Comparison of ENCODE assay signal across 24 mouse cellular contexts in genomic region chr3:151748514-151748913, GRCm38 (mm10). TPM values are rescaled to one million over a fixed set of nuclear protein-coding genes. Genes with fewer than 3 reads are reported as not detected.
"Had no signal": no experiment of that assay in that cellular context is flagged by ENCODE, and none has a peak within 500 bp of the region (broad histone marks: within the 10 kb centered on the region; RNA-seq: fewer than 3 reads in every experiment).

No protein-coding gene starts in this region.

- H3K9ac ChIP-seq: intestine, embryonic 15.5 days; limb, embryonic 13.5 days; liver, embryonic 13.5 days; lung, embryonic 15.5 days; midbrain, embryonic 12.5 days; midbrain, embryonic 15.5 days; neural tube, embryonic 12.5 days; neural tube, embryonic 15.5 days had no signal

- H3K4me1 ChIP-seq: intestine, embryonic 15.5 days; limb, embryonic 13.5 days; liver, embryonic 13.5 days; lung, embryonic 15.5 days; midbrain, embryonic 12.5 days; midbrain, embryonic 15.5 days; neural tube, embryonic 12.5 days; neural tube, embryonic 15.5 days had no signal

- H3K4me2 ChIP-seq: intestine, embryonic 15.5 days; limb, embryonic 13.5 days; liver, embryonic 13.5 days; lung, embryonic 15.5 days; midbrain, embryonic 12.5 days; midbrain, embryonic 15.5 days; neural tube, embryonic 12.5 days; neural tube, embryonic 15.5 days had no signal

- H3K27me3 ChIP-seq: intestine, embryonic 15.5 days; limb, embryonic 13.5 days; liver, embryonic 13.5 days; lung, embryonic 15.5 days; midbrain, embryonic 12.5 days; midbrain, embryonic 15.5 days; neural tube, embryonic 12.5 days; neural tube, embryonic 15.5 days had no signal

- ATAC-seq: intestine, embryonic 15.5 days; midbrain, embryonic 15.5 days had no signal

- H3K36me3 ChIP-seq: intestine, embryonic 15.5 days; limb, embryonic 13.5 days; liver, embryonic 13.5 days; lung, embryonic 15.5 days; midbrain, embryonic 12.5 days; midbrain, embryonic 15.5 days; neural tube, embryonic 12.5 days; neural tube, embryonic 15.5 days had no signal

- H3K9me3 ChIP-seq: intestine, embryonic 15.5 days; limb, embryonic 13.5 days; liver, embryonic 13.5 days; lung, embryonic 15.5 days; midbrain, embryonic 12.5 days; midbrain, embryonic 15.5 days; neural tube, embryonic 12.5 days; neural tube, embryonic 15.5 days had no signal

- H3K27ac ChIP-seq: intestine, embryonic 15.5 days; limb, embryonic 13.5 days; liver, embryonic 13.5 days; lung, embryonic 15.5 days; midbrain, embryonic 12.5 days; midbrain, embryonic 15.5 days; neural tube, embryonic 12.5 days; neural tube, embryonic 15.5 days; stomach, postnatal 0 days had no signal

- DNase-seq: kidney, adult 9 months; kidney, postnatal 25 days; left cerebral cortex, postnatal 4 days; liver; liver, embryonic 13.5 days; lung, postnatal 14 days; lung, postnatal 4 days; right cerebral cortex, adult 18-20 months; right cerebral cortex, postnatal 14 days; right cerebral cortex, postnatal 4 days; thymus, adult 2 months; thymus, postnatal 14 days; thymus, postnatal 4 days had no signal

- H3K4me3 ChIP-seq: intestine, embryonic 15.5 days; limb, embryonic 13.5 days; liver, embryonic 13.5 days; lung, embryonic 15.5 days; midbrain, embryonic 12.5 days; midbrain, embryonic 15.5 days; neural tube, embryonic 12.5 days; neural tube, embryonic 15.5 days had no signal

RNA-seq across cellular contexts. Expression of gene Ifi44l, which starts 14.2 kb away (rescaled TPM):
- polyA plus RNA-seq: intestine, embryonic 15.5 days; kidney, embryonic 16.5 days; limb, embryonic 13.5 days; liver, embryonic 13.5 days; liver, embryonic 16.5 days; lung, embryonic 15.5 days; midbrain, embryonic 12.5 days; midbrain, embryonic 15.5 days; neural tube, embryonic 12.5 days; stomach, embryonic 14.5 days; stomach, postnatal 0 days; thymus, adult 2 months had no signal
